Mouse (Mus musculus): ENCODE results near the gene Bpifa1. TPM values are rescaled to one million over a fixed set of nuclear protein-coding genes. Genes with fewer than 3 reads are reported as not detected.

Bpifa1 gene
- polyA plus RNA-seq, 1 experiment from 2014 or later = 0.18 TPM

DNA sequence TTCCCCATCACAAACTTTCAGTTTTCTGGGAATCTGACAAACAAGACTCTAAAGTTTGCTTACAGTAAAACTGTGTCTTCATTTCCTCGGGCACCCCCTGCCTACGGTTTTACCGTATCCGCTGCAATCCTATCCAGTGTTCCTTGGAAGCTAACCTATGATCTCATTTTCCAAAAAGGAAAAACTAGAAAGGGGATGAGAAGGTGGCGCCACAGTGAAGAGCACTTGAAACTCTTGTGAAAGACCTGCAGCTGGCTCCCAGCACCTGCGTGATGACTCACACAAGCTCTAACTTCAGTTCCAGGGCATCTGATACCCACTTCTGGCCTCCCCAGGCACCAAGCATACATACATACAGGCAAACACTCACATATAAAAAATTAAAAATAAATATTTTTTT lies 42.6 kb downstream of the Bpifa1 start:
- no peak overlapping the region for H3K4me3 ChIP-seq
- no peaks in the 10 kb centered on the region for H3K36me3 ChIP-seq
- H3K9me3 ChIP-seq = no peaks in the 10 kb centered on the region
- H3K27me3 ChIP-seq (ENCODE audit: insufficient read depth, poor library complexity, severe bottlenecking) = no peaks in the 10 kb centered on the region
- H3K4me1 ChIP-seq (replicated peaks) = no peaks in the 10 kb centered on the region
- WGBS = 89% methylated on average over 6 of the region's 6 CpGs
- no peak overlapping the region for H3K27ac ChIP-seq
- DNase-seq (ENCODE audit: low spot score) = no peak

- H3K4me1 ChIP-seq (replicated peaks) = no peaks in the 10 kb centered on the region
- DNase-seq (ENCODE audit: low spot score) = no peak
- H3K4me3 ChIP-seq = no peak overlapping the region
- H3K9me3 ChIP-seq = no peaks in the 10 kb centered on the region
- WGBS = 90% methylated on average over 3 of the region's 3 CpGs
- no peaks in the 10 kb centered on the region for H3K27me3 ChIP-seq (ENCODE audit: insufficient read depth, poor library complexity, severe bottlenecking)
- no peaks in the 10 kb centered on the region for H3K36me3 ChIP-seq
- no peak overlapping the region for H3K27ac ChIP-seq
Measured at GRCm38 (mm10) chr2:154185748-154186147, 43.1 kb downstream of the Bpifa1 start.

GRCm38 (mm10) chr2:154187468-154187867 lies 44.8 kb downstream of the Bpifa1 start:
- DNase-seq (ENCODE audit: low spot score) = no peak
- Histone ChIP-seq H3K4me3 (no peak overlapping the region), H3K9me3 (no peaks in the 10 kb centered on the region), H3K36me3 (no peaks in the 10 kb centered on the region), H3K27ac (no peak overlapping the region), H3K27me3 (ENCODE audit: insufficient read depth, poor library complexity, severe bottlenecking) (no peaks in the 10 kb centered on the region), H3K4me1 (replicated peaks) (no peaks in the 10 kb centered on the region)
- WGBS = 45% methylated on average over 5 of the region's 5 CpGs

- no peaks in the 10 kb centered on the region for H3K36me3 ChIP-seq
- H3K27ac ChIP-seq = no peak overlapping the region
- WGBS = 82% methylated on average over 7 of the region's 7 CpGs
- H3K9me3 ChIP-seq = no peaks in the 10 kb centered on the region
- no peaks in the 10 kb centered on the region for H3K27me3 ChIP-seq (ENCODE audit: insufficient read depth, poor library complexity, severe bottlenecking)
- no peaks in the 10 kb centered on the region for H3K4me1 ChIP-seq (replicated peaks)
- DNase-seq (ENCODE audit: low spot score) = no peak
- H3K4me3 ChIP-seq = no peak overlapping the region
Measured at GRCm38 (mm10) chr2:154189877-154190434, 47.3 kb downstream of the Bpifa1 start.

DNA sequence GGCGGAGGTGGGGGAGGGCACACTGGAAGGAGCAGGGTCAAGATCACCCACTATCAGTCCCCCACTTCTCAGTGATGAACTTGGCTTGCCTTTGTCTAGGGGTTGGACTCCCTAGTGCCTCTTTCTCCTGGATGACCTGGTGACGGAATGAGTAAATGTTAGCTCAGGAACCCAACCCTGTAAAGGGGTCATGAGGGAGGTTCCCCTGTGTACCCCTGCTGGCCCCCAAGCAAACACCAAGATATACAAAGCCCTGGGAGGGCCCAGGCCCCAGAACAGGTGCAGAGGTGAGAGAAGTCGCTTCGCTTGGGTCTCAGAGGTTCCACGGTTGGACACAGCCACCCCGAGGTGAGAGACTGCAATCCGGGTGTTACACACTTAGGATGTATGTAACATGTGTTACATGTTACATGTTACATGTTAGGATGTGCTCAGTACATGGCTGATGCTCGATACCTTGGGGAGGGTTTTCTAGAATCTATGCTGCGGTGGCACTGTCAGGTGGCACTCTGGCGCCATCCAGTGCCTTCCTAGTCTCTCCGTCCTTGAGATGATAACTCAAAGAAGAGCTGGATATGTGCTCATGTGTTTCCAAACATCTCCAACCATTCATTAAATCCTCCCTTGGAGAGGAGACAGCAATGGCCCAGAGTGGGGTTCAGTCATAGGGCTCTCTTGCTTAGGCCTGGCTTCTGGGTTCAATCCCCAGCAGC lies 48.0 kb downstream of the Bpifa1 start, which contains the start of gene Bpifb1:
TSS of gene Bpifb1 (plus strand) at position 273 of the 713 bp plus-strand sequence.
- Histone ChIP-seq H3K4me1 (replicated peaks) (no peaks in the 10 kb centered on the region), H3K4me3 (no peak within 1 kb of the TSS), H3K27ac (no peak within 1 kb of the TSS), H3K36me3 (no peaks in the 10 kb centered on the region), H3K9me3 (no peaks in the 10 kb centered on the region), H3K27me3 (ENCODE audit: insufficient read depth, poor library complexity, severe bottlenecking) (no peaks in the 10 kb centered on the region)
- DNase-seq (ENCODE audit: low spot score) = no peak
- WGBS = 89% methylated on average over 11 of the region's 11 CpGs

GRCm38 (mm10) chr2:154192141-154192540 lies 49.5 kb downstream of the Bpifa1 start:
- H3K4me1 ChIP-seq (replicated peaks) = no peaks in the 10 kb centered on the region
- no peaks in the 10 kb centered on the region for H3K9me3 ChIP-seq
- no peak overlapping the region for H3K4me3 ChIP-seq
- WGBS = 71% methylated on average over 2 of the region's 2 CpGs
- DNase-seq (ENCODE audit: low spot score) = no peak
- no peak overlapping the region for H3K27ac ChIP-seq
- H3K27me3 ChIP-seq (ENCODE audit: insufficient read depth, poor library complexity, severe bottlenecking) = no peaks in the 10 kb centered on the region
- H3K36me3 ChIP-seq = no peaks in the 10 kb centered on the region

GRCm38 (mm10) chr2:154193071-154193470 lies 50.4 kb downstream of the Bpifa1 start:
- no peaks in the 10 kb centered on the region for H3K36me3 ChIP-seq
- 87% methylated on average over 4 of the region's 4 CpGs for WGBS
- H3K27ac ChIP-seq = no peak overlapping the region
- DNase-seq (ENCODE audit: low spot score) = no peak
- H3K4me3 ChIP-seq = no peak overlapping the region
- H3K9me3 ChIP-seq = no peaks in the 10 kb centered on the region
- no peaks in the 10 kb centered on the region for H3K27me3 ChIP-seq (ENCODE audit: insufficient read depth, poor library complexity, severe bottlenecking)
- no peaks in the 10 kb centered on the region for H3K4me1 ChIP-seq (replicated peaks)

GRCm38 (mm10) chr2:154193994-154194504 lies 51.4 kb downstream of the Bpifa1 start:
- DNase-seq (ENCODE audit: low spot score) = no peak

GRCm38 (mm10) chr2:154197036-154197435 lies 54.4 kb downstream of the Bpifa1 start:
- Histone ChIP-seq H3K4me1 (replicated peaks) (no peaks in the 10 kb centered on the region), H3K36me3 (no peaks in the 10 kb centered on the region), H3K4me3 (no peak overlapping the region), H3K27me3 (ENCODE audit: insufficient read depth, poor library complexity, severe bottlenecking) (no peaks in the 10 kb centered on the region), H3K27ac (no peak overlapping the region), H3K9me3 (no peaks in the 10 kb centered on the region)
- no peak for DNase-seq (ENCODE audit: low spot score)
- WGBS = 92% methylated on average over 9 of the region's 9 CpGs

More at GRCm38 (mm10) chr2:154193994-154194504, 51.4 kb downstream of the Bpifa1 start:
- Histone ChIP-seq H3K4me1 (replicated peaks) (no peaks in the 10 kb centered on the region), H3K4me3 (no peak overlapping the region), H3K27ac (no peak overlapping the region), H3K27me3 (ENCODE audit: insufficient read depth, poor library complexity, severe bottlenecking) (no peaks in the 10 kb centered on the region), H3K9me3 (no peaks in the 10 kb centered on the region), H3K36me3 (no peaks in the 10 kb centered on the region)
- 80% methylated on average over 5 of the region's 5 CpGs for WGBS

Other genes starting within 250 kb of the Bpifa1 start
- not detected in 2 replicates for gene Bpifb6, start 242.5 kb upstream of the Bpifa1 start, polyA plus RNA-seq (2016; fragmentation: Nextera tagmentation; extraction: Ambion mirVana)
- not detected in 2 replicates for gene Bpifb3, start 224.7 kb upstream of the Bpifa1 start, polyA plus RNA-seq (2016; fragmentation: Nextera tagmentation; extraction: Ambion mirVana)
- not detected in 2 replicates for gene Bpifb4, start 204.7 kb upstream of the Bpifa1 start, polyA plus RNA-seq (2016; fragmentation: Nextera tagmentation; extraction: Ambion mirVana)
- gene Bpifa6, start 167.9 kb upstream of the Bpifa1 start, polyA plus RNA-seq (2016; fragmentation: Nextera tagmentation; extraction: Ambion mirVana) = not detected in 2 replicates
- gene Bpifa2, start 134.6 kb upstream of the Bpifa1 start, polyA plus RNA-seq (2016; fragmentation: Nextera tagmentation; extraction: Ambion mirVana) = not detected in 2 replicates
- not detected in 2 replicates for gene Bpifa3, start 12.5 kb upstream of the Bpifa1 start, polyA plus RNA-seq (2016; fragmentation: Nextera tagmentation; extraction: Ambion mirVana)
- not detected in 2 replicates for gene Bpifa5, start 19.7 kb downstream of the Bpifa1 start, polyA plus RNA-seq (2016; fragmentation: Nextera tagmentation; extraction: Ambion mirVana)
- not detected in 2 replicates for gene Bpifb1, start 47.9 kb downstream of the Bpifa1 start, polyA plus RNA-seq (2016; fragmentation: Nextera tagmentation; extraction: Ambion mirVana)
- 0.30 and 0.41 TPM in 2 replicates for gene Bpifb5, start 80.9 kb downstream of the Bpifa1 start, polyA plus RNA-seq (2016; fragmentation: Nextera tagmentation; extraction: Ambion mirVana)
- not detected in 2 replicates for gene Bpifb9a, start 115.0 kb downstream of the Bpifa1 start, polyA plus RNA-seq (2016; fragmentation: Nextera tagmentation; extraction: Ambion mirVana)
- not detected in 2 replicates for gene Bpifb9b, start 164.3 kb downstream of the Bpifa1 start, polyA plus RNA-seq (2016; fragmentation: Nextera tagmentation; extraction: Ambion mirVana)
- gene Cdk5rap1, start 230.1 kb downstream of the Bpifa1 start, polyA plus RNA-seq (2016; fragmentation: Nextera tagmentation; extraction: Ambion mirVana) = 13.9 and 16.0 TPM in 2 replicates